Mouse (Mus musculus): ENCODE results near the gene Wwc2. TPM values are rescaled to one million over a fixed set of nuclear protein-coding genes. Genes with fewer than 3 reads are reported as not detected.

Wwc2 gene
- polyA plus RNA-seq (2014; fragmentation: Nextera tagmentation; extraction: Ambion mirVana) = 9.6 and 10.1 TPM in 2 replicates

DNA sequence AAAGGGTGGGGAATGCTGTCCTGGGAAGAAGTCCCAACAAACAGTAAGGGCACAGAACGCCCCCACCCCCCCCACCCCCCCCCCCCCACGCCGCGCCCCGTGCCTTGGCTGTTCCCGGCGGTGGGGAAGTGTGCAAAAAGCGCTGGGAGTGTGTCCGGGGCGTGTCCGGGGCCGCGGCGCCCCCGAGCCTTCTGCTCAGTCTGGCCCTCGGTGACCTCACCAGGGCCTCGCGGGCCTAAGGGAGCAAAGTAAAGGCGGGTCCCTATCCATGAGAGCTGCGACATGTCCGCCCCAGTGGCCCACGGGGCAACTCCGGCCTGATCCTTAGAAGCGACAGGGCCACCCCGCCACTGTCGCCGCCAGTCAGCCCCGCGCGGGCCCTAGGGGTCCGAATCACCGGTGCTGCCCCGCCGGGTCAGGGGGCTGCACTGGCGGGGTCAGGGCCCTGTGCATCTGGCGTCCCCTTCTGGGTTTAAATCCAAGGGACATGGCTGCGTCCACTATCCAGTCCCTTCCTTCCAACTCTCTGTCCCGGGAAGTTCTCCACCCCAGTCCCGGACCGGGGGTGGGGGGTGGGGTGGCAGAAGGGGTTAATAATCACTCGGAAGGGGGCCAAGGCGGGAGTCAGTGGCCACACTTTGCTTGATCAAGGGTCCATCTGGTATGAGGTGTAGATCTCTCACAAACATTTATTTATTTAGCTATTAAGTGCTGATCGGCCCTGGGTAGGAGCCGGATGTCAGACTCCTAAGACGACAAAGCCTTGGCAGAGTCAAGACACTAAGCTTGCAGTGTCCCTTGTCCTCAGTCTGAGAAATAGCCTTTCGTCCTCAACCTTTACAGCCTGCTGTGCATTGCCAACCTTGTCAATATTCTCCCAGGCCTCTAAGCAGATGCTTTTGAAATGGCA lies at the start of gene Wwc2:
Gene Wwc2, minus strand, starts transcription at position 14 of the 910 bp plus-strand sequence.
- H3K4me1 ChIP-seq (ENCODE audit: control insufficient read depth, insufficient read depth, low read length) = peaks cover 13% of the 10 kb centered on the region
- no peaks in the 10 kb centered on the region for H3K9me3 ChIP-seq (ENCODE audit: control insufficient read depth, low read length)
- ATAC-seq (ENCODE audit: insufficient read depth, low FRiP score, low TSS enrichment) (peak; percentile 48), DNase-seq (ENCODE audit: low spot score) (peak; percentile 71)
- under 1% methylated on average over 39 of the region's 46 CpGs for WGBS
- H3K4me3 ChIP-seq (ENCODE audit: low read depth, low read length) = peak within 1 kb of the TSS; percentile 83
- no peaks in the 10 kb centered on the region for H3K36me3 ChIP-seq (ENCODE audit: control insufficient read depth, insufficient read depth, low read length)
- H3K9ac ChIP-seq (ENCODE audit: low read length) = peak within 1 kb of the TSS; percentile 92
- H3K4me2 ChIP-seq (ENCODE audit: low read depth) = peak within 1 kb of the TSS; percentile 88
- H3K27ac ChIP-seq (ENCODE audit: low read depth, low read length) = peak within 1 kb of the TSS; percentile 84
- no peaks in the 10 kb centered on the region for H3K27me3 ChIP-seq (ENCODE audit: control insufficient read depth, insufficient read depth, low read length)

DNA sequence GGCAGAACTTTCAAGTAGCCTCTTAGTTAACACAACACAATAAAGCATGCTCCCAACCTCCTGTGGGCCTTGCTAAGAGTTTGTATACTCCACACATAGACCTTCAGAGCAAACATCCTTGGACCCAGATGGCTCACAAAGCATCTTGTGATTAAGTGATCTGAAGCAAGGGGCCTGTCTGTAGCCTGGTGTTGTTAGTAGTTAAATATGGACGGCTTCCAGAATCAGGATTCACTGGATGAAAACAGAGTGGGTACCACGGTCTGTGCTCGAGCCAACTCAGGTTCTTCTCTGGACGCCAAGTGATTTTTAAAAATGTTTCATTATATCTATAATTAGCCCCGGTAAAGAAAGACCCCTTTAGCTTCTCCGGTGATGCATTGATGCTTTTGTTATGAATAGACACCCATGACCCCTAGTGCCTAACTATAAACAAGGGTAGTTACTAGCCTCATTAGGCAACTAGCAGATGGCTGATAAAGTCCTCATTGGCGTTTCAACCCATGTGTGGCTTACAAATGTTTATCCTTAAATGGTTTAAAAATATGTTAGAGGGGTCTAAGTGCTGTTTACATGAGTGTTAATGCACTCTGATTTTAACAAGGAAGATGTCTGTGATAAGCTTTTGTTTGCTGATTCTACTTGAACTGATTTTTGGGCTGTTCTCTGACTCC lies 47.7 kb upstream of the Wwc2 start:
- 79% methylated on average over 7 of the region's 7 CpGs for WGBS
- H3K9me3 ChIP-seq (ENCODE audit: control insufficient read depth, low read length) = no peaks in the 10 kb centered on the region
- no peak overlapping the region for H3K4me2 ChIP-seq (ENCODE audit: low read depth)
- ATAC-seq (ENCODE audit: insufficient read depth, low FRiP score, low TSS enrichment) (no peak), DNase-seq (ENCODE audit: low spot score) (no peak)
- no peak overlapping the region for H3K4me3 ChIP-seq (ENCODE audit: low read depth, low read length)
- H3K4me1 ChIP-seq (ENCODE audit: control insufficient read depth, insufficient read depth, low read length) = no peaks in the 10 kb centered on the region
- no peak overlapping the region for H3K27ac ChIP-seq (ENCODE audit: low read depth, low read length)
- no peaks in the 10 kb centered on the region for H3K27me3 ChIP-seq (ENCODE audit: control insufficient read depth, insufficient read depth, low read length)
- no peak overlapping the region for H3K9ac ChIP-seq (ENCODE audit: low read length)
- H3K36me3 ChIP-seq (ENCODE audit: control insufficient read depth, insufficient read depth, low read length) = no peaks in the 10 kb centered on the region

DNA sequence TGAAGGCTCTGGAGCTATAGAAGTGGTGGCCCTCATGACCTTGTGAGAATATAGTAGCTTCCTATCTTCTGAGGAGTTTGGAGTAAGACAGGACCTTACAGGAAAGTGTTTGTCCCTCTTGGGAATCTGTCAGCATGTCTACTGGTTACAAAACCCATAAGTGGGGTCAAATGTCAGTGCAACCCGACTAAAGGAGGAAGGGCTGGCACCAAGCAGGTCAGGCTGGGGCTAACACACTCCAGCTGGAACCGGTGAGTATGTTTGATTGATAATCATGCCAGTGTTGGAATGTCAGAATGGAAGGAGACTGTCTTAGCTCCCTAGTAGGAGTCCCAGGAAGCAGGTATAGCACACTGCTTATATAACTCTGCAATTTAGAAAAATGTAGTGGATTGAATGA lies 41.3 kb upstream of the Wwc2 start:
- ATAC-seq (ENCODE audit: insufficient read depth, low FRiP score, low TSS enrichment) (no peak), DNase-seq (ENCODE audit: low spot score) (no peak)
- H3K36me3 ChIP-seq (ENCODE audit: control insufficient read depth, insufficient read depth, low read length) = no peaks in the 10 kb centered on the region
- H3K27ac ChIP-seq (ENCODE audit: low read depth, low read length) = no peak overlapping the region
- 35% methylated on average over 2 of the region's 2 CpGs for WGBS
- H3K4me2 ChIP-seq (ENCODE audit: low read depth) = no peak overlapping the region
- H3K4me1 ChIP-seq (ENCODE audit: control insufficient read depth, insufficient read depth, low read length) = no peaks in the 10 kb centered on the region
- H3K4me3 ChIP-seq (ENCODE audit: low read depth, low read length) = no peak overlapping the region
- H3K27me3 ChIP-seq (ENCODE audit: control insufficient read depth, insufficient read depth, low read length) = no peaks in the 10 kb centered on the region
- no peaks in the 10 kb centered on the region for H3K9me3 ChIP-seq (ENCODE audit: control insufficient read depth, low read length)
- no peak overlapping the region for H3K9ac ChIP-seq (ENCODE audit: low read length)

DNA sequence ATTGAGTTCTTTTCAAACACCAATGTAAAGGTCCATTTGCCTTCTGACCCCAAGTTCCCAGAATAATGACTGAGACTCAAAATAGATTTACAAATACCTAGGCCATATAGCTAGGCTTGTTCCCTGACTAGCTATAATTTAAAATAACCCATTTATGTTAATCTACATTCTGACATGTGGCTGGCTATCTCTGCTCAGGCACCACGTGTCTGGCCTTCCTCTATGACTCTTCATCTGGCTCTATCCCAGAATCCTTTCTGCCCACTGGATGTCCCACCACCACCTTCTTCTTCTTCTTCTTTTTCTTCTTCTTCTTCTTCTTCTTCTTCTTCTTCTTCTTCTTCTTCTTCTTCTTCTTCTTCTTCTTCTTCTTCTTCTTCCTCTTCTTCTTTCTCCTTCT lies 39.9 kb upstream of the Wwc2 start:
- DNase-seq (ENCODE audit: low spot score) (no peak), ATAC-seq (ENCODE audit: insufficient read depth, low FRiP score, low TSS enrichment) (no peak)
- Histone ChIP-seq H3K4me2 (ENCODE audit: low read depth) (no peak overlapping the region), H3K27ac (ENCODE audit: low read depth, low read length) (no peak overlapping the region), H3K9ac (ENCODE audit: low read length) (no peak overlapping the region), H3K4me3 (ENCODE audit: low read depth, low read length) (no peak overlapping the region), H3K9me3 (ENCODE audit: control insufficient read depth, low read length) (no peaks in the 10 kb centered on the region), H3K4me1 (ENCODE audit: control insufficient read depth, insufficient read depth, low read length) (no peaks in the 10 kb centered on the region), H3K27me3 (ENCODE audit: control insufficient read depth, insufficient read depth, low read length) (no peaks in the 10 kb centered on the region), H3K36me3 (ENCODE audit: control insufficient read depth, insufficient read depth, low read length) (no peaks in the 10 kb centered on the region)
- 75% methylated on average over 1 of the region's 1 CpGs for WGBS

DNA sequence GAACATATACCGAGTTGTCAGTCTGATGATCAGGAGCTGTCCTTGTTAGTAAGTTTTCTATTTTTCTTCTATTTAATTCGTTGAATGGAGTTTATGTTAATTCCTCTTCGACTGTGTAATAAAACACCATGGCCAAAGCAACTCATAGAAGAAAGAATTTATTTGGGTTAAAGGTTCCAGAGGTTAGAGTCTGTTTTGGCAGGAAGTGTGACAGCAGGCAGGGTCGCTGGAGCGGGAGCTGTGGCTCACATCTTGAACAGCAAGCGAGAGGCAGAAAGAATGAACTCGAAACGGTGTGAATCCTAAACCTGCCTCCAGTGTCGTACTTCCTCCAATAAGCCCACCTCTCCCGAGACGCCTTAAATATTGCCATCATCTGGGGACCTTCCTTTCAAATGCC lies 36.1 kb upstream of the Wwc2 start:
- H3K36me3 ChIP-seq (ENCODE audit: control insufficient read depth, insufficient read depth, low read length) = no peaks in the 10 kb centered on the region
- H3K27me3 ChIP-seq (ENCODE audit: control insufficient read depth, insufficient read depth, low read length) = no peaks in the 10 kb centered on the region
- H3K4me1 ChIP-seq (ENCODE audit: control insufficient read depth, insufficient read depth, low read length) = no peaks in the 10 kb centered on the region
- H3K4me2 ChIP-seq (ENCODE audit: low read depth) = no peak overlapping the region
- WGBS = 75% methylated on average over 11 of the region's 11 CpGs
- DNase-seq (ENCODE audit: low spot score) (no peak), ATAC-seq (ENCODE audit: insufficient read depth, low FRiP score, low TSS enrichment) (no peak)
- H3K9ac ChIP-seq (ENCODE audit: low read length) = no peak overlapping the region
- H3K9me3 ChIP-seq (ENCODE audit: control insufficient read depth, low read length) = no peaks in the 10 kb centered on the region
- no peak overlapping the region for H3K4me3 ChIP-seq (ENCODE audit: low read depth, low read length)
- no peak overlapping the region for H3K27ac ChIP-seq (ENCODE audit: low read depth, low read length)

DNA sequence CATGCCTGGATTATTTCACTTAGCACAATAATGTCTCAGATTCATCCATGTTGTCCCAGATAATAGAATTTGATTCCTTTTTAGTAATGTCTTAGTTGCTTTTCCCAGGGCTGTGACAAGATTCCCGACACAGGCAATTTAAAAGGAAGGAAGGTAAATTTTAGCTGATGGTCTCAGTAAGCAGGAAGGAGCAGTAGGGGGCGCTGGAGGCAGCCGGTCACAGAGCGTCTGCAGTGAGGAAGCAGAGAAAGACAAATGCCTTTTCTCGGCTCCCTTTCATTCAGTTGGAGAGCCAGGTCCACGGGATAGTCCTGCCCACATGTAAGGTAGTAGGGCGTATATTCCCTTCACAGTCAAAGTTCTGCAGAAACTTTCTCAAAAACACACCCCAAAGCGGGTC lies 32.5 kb upstream of the Wwc2 start:
- Histone ChIP-seq H3K9ac (ENCODE audit: low read length) (no peak overlapping the region), H3K27ac (ENCODE audit: low read depth, low read length) (no peak overlapping the region), H3K4me3 (ENCODE audit: low read depth, low read length) (no peak overlapping the region), H3K4me2 (ENCODE audit: low read depth) (no peak overlapping the region), H3K27me3 (ENCODE audit: control insufficient read depth, insufficient read depth, low read length) (no peaks in the 10 kb centered on the region), H3K36me3 (ENCODE audit: control insufficient read depth, insufficient read depth, low read length) (no peaks in the 10 kb centered on the region), H3K9me3 (ENCODE audit: control insufficient read depth, low read length) (no peaks in the 10 kb centered on the region), H3K4me1 (ENCODE audit: control insufficient read depth, insufficient read depth, low read length) (no peaks in the 10 kb centered on the region)
- 77% methylated on average over 8 of the region's 8 CpGs for WGBS
- no peak for ATAC-seq (ENCODE audit: insufficient read depth, low FRiP score, low TSS enrichment)
- no peak for DNase-seq (ENCODE audit: low spot score)

DNA sequence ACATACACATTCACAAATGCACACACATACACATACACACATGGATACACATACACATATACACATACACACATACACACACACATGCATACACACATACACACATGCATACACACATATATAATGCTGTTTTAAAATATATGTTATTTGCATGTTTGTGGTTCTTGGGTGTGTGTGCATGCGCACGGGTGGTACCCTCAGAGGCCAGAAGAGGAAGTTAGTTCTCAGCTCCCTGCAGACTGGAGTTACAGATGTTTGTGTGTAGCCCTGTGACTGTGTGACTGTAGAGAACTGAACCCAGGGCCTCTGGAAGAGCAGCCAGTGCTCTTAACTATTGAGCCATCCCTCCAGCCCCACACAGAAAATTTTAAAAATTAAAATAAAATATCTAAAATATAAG lies 29.0 kb upstream of the Wwc2 start:
- no peaks in the 10 kb centered on the region for H3K36me3 ChIP-seq (ENCODE audit: control insufficient read depth, insufficient read depth, low read length)
- no peak overlapping the region for H3K4me3 ChIP-seq (ENCODE audit: low read depth, low read length)
- ATAC-seq (ENCODE audit: insufficient read depth, low FRiP score, low TSS enrichment) (no peak), DNase-seq (ENCODE audit: low spot score) (no peak)
- no peak overlapping the region for H3K4me2 ChIP-seq (ENCODE audit: low read depth)
- no peaks in the 10 kb centered on the region for H3K4me1 ChIP-seq (ENCODE audit: control insufficient read depth, insufficient read depth, low read length)
- H3K9ac ChIP-seq (ENCODE audit: low read length) = no peak overlapping the region
- H3K27ac ChIP-seq (ENCODE audit: low read depth, low read length) = no peak overlapping the region
- no peaks in the 10 kb centered on the region for H3K27me3 ChIP-seq (ENCODE audit: control insufficient read depth, insufficient read depth, low read length)
- 91% methylated on average over 2 of the region's 2 CpGs for WGBS
- H3K9me3 ChIP-seq (ENCODE audit: control insufficient read depth, low read length) = no peaks in the 10 kb centered on the region

DNA sequence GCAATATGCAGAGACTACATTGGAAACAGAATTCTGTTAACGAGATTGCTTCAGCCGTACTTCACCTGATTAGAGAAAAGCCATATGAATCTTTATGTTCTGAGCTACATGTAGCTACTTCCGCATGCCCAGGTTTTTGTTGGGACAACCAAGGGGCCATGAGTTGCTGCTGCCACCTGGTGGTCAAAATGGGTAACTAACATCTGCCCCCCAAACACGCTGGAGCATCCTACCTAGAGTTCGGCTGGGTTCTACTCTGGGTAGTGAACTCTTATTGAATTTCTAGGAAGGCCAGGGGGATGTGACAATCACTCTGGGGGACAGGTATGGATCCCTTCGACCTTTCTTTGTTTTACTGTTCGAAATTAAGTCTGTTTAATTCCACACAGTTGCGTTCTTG lies 25.8 kb upstream of the Wwc2 start:
- ATAC-seq (ENCODE audit: insufficient read depth, low FRiP score, low TSS enrichment) = no peak

DNA sequence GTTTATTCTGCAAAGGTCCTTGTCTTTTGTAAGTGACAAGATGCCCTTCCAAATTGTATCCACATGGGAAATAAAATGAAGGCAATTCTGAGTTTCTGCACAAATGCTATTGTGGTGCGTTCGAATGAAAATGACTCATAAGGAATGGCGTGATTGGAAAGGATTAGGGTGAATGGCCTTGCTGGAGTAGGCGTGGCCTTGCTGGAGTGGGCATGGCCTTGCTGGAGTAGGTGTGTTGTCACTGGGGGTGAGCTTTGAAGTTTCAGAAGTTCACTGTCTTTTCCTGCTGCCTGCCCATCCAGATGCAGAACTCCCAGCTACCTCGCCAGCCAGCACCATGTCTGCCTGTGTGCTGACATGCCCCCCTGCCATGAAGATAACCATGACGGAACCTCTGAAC lies 23.7 kb upstream of the Wwc2 start:
- Histone ChIP-seq H3K27ac (ENCODE audit: low read depth, low read length) (no peak overlapping the region), H3K4me2 (ENCODE audit: low read depth) (no peak overlapping the region), H3K4me3 (ENCODE audit: low read depth, low read length) (no peak overlapping the region), H3K27me3 (ENCODE audit: control insufficient read depth, insufficient read depth, low read length) (no peaks in the 10 kb centered on the region), H3K9ac (ENCODE audit: low read length) (no peak overlapping the region), H3K9me3 (ENCODE audit: control insufficient read depth, low read length) (no peaks in the 10 kb centered on the region), H3K4me1 (ENCODE audit: control insufficient read depth, insufficient read depth, low read length) (no peaks in the 10 kb centered on the region), H3K36me3 (ENCODE audit: control insufficient read depth, insufficient read depth, low read length) (no peaks in the 10 kb centered on the region)
- no peak for DNase-seq (ENCODE audit: low spot score)
- ATAC-seq (ENCODE audit: insufficient read depth, low FRiP score, low TSS enrichment) = no peak
- 87% methylated on average over 6 of the region's 6 CpGs for WGBS

More for the DNA sequence above, 25.8 kb upstream of the Wwc2 start:
- Histone ChIP-seq H3K4me3 (ENCODE audit: low read depth, low read length) (no peak overlapping the region), H3K4me1 (ENCODE audit: control insufficient read depth, insufficient read depth, low read length) (no peaks in the 10 kb centered on the region), H3K27me3 (ENCODE audit: control insufficient read depth, insufficient read depth, low read length) (no peaks in the 10 kb centered on the region), H3K9me3 (ENCODE audit: control insufficient read depth, low read length) (no peaks in the 10 kb centered on the region), H3K9ac (ENCODE audit: low read length) (no peak overlapping the region), H3K4me2 (ENCODE audit: low read depth) (no peak overlapping the region), H3K27ac (ENCODE audit: low read depth, low read length) (no peak overlapping the region), H3K36me3 (ENCODE audit: control insufficient read depth, insufficient read depth, low read length) (no peaks in the 10 kb centered on the region)
- DNase-seq (ENCODE audit: low spot score) = peak; percentile 85
- WGBS = 31% methylated on average over 8 of the region's 8 CpGs
